Mouse (Mus musculus): ENCODE results near the gene Hamp. TPM values are rescaled to one million over a fixed set of nuclear protein-coding genes. Genes with fewer than 3 reads are reported as not detected.

The Hamp gene
- total RNA-seq (2014; rRNA removed) (not detected in 2 replicates), polyA plus RNA-seq (2015; fragmentation: Nextera tagmentation; extraction: Ambion mirVana) (not detected in 2 replicates)

DNA sequence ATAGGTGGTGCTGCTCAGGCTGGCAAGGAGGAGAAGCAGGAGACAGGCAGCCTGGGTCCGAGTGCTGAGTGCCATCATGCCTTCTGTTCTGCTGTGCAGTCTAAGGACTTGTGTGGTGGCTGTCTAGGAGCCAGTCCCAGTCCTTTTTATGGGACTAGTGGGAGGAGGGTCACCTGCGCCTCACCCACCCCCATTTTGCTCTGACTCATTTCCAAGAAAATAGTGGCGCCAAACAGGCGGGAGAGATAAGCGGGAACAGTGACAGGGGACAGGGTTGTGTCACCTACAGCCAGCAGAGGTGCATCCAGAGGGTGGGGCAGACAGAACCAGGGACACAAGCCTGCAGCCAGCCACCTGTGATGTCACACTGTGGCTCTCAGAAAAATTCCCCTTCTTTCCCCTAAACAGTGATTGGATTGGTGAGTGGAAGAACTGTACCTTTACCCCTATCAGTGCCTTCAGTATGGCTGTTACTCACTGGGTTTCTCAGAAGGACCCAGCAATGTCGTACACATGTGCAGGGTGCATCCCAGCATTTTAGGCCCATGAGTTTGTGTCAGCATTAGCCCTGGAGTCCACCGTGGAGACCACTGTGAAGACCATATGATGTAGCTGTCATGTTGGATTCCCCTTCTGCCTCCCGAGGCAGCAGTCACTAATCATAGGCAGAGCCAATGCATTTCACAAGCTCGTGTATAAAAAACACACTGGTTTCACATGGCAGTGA, at the start of gene Hamp:
Gene Hamp, minus strand, starts transcription at position 124 of the 727 bp plus-strand sequence.
- no peak within 1 kb of the TSS for H3K4me2 ChIP-seq (ENCODE audit: low read depth, low read length, poor library complexity, severe bottlenecking)
- H3K9me3 ChIP-seq (ENCODE audit: low read length) = no peaks in the 10 kb centered on the region
- H3K27ac ChIP-seq (ENCODE audit: low read depth, low read length) = no peak within 1 kb of the TSS
- no peaks in the 10 kb centered on the region; the same call in 1 of the 2 replicates for H3K36me3 ChIP-seq (ENCODE audit: insufficient read depth, low read length)
- DNase-seq (ENCODE audit: low spot score) (no peak), ATAC-seq (ENCODE audit: low FRiP score) (no peak)
- H3K4me3 ChIP-seq (ENCODE audit: low read depth, low read length) = no peak within 1 kb of the TSS
- TF ChIP-seq CTCF (IDR thresholded peaks at IDR 0.05) = no peak
- no peaks in the 10 kb centered on the region for H3K4me1 ChIP-seq (ENCODE audit: insufficient read depth, low read length)
- no peaks in the 10 kb centered on the region for H3K27me3 ChIP-seq (ENCODE audit: insufficient read depth, low read length)
- H3K9ac ChIP-seq (replicated peaks; ENCODE audit: low read length, poor library complexity, severe bottlenecking) = no peak within 1 kb of the TSS
- 70% methylated on average over 9 of the region's 9 CpGs for WGBS

DNA sequence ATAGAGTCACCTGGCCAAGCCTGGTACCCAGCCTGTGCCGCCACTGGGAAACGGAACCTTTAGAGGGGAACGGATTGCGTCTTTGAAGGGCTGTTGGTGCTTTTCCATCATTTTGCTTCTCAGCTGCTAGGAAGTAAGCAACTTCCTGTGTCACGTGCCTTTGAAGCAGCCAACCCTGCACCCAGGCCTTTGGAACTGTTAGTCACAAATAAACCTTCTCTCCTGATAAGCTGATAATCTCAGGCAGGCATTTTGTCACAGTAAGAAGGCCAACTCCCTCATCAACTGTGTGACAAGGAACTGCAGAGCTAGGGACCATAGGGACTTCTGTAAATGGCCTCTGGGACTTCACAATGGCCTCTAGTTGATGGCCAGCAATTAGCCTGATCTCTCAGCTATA, 48.3 kb upstream of the Hamp start:
- H3K4me3 ChIP-seq (ENCODE audit: low read depth, low read length) = no peak overlapping the region
- ATAC-seq (ENCODE audit: low FRiP score) (no peak), DNase-seq (ENCODE audit: low spot score) (no peak)
- 79% methylated on average over 5 of the region's 5 CpGs for WGBS
- H3K4me1 ChIP-seq (ENCODE audit: insufficient read depth, low read length) = no peaks in the 10 kb centered on the region
- H3K36me3 ChIP-seq (ENCODE audit: insufficient read depth, low read length) = no peaks in the 10 kb centered on the region
- no peak overlapping the region for H3K27ac ChIP-seq (ENCODE audit: low read depth, low read length)
- H3K27me3 ChIP-seq (ENCODE audit: insufficient read depth, low read length) = no peaks in the 10 kb centered on the region
- no peak overlapping the region for H3K9ac ChIP-seq (replicated peaks; ENCODE audit: low read length, poor library complexity, severe bottlenecking)
- no peak for TF ChIP-seq CTCF (IDR thresholded peaks at IDR 0.05)
- no peak overlapping the region for H3K4me2 ChIP-seq (ENCODE audit: low read depth, low read length, poor library complexity, severe bottlenecking)
- no peaks in the 10 kb centered on the region for H3K9me3 ChIP-seq (ENCODE audit: low read length)

DNA sequence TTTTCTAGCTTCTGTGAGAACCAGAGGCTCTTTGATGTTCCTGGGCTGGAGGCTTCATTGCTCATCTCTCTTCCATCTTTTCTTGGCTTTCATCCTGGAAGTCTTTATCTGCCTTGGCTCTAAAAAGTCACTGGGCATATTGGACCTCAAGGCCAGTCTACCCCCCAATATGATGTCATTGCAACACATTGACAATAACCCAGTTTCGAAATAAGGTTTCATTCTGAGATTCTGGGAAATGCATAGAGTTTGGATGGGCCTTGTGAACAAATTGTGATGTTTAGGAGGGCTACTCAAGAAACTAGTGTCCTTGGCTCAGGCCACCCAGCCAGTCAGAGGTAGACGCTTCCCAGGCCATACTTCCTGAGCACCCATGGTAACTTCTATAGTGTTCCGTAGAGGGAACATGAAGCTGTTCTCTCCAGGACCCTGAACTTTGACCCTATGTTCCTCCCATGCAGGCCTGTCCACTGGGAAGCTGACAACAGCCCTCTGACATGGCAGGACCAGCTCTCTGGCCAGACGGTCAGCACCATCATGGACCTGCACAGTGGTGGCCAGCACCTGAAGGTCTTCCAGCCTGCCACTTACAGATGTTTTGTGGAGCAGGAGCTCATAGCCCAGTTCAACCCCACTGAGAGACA, 44.8 kb upstream of the Hamp start:
- Histone ChIP-seq H3K36me3 (ENCODE audit: insufficient read depth, low read length) (no peaks in the 10 kb centered on the region), H3K4me1 (ENCODE audit: insufficient read depth, low read length) (no peaks in the 10 kb centered on the region), H3K4me3 (ENCODE audit: low read depth, low read length) (no peak overlapping the region), H3K9me3 (ENCODE audit: low read length) (no peaks in the 10 kb centered on the region), H3K9ac (replicated peaks; ENCODE audit: low read length, poor library complexity, severe bottlenecking) (no peak overlapping the region), H3K4me2 (ENCODE audit: low read depth, low read length, poor library complexity, severe bottlenecking) (no peak overlapping the region), H3K27me3 (ENCODE audit: insufficient read depth, low read length) (no peaks in the 10 kb centered on the region), H3K27ac (ENCODE audit: low read depth, low read length) (no peak overlapping the region)
- 82% methylated on average over 4 of the region's 4 CpGs for WGBS
- no peak for TF ChIP-seq CTCF (IDR thresholded peaks at IDR 0.05)
- ATAC-seq (ENCODE audit: low FRiP score) (no peak), DNase-seq (ENCODE audit: low spot score) (no peak)

DNA sequence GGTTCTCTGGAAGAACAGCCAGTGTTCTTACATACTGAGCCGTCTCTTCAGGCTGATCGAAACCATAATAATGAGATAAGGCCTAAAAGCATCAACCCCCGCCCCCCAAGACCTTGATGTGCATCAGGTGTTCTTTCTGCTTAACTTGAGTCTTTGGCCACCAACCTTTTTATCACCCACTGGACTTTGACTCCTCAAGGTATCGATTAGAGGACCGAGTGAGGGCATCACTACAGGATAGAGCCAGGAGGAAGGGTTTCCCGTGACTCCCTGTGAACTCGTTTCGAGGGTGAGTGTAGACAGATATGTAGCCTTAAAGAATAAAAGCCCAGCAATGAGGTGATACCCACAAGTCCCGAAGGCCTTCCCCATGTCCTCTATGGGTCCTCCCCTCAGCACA, 41.5 kb upstream of the Hamp start:
- no peak overlapping the region for H3K27ac ChIP-seq (ENCODE audit: low read depth, low read length)
- ATAC-seq (ENCODE audit: low FRiP score) = no peak
- no peak overlapping the region for H3K4me3 ChIP-seq (ENCODE audit: low read depth, low read length)
- no peak overlapping the region for H3K9ac ChIP-seq (replicated peaks; ENCODE audit: low read length, poor library complexity, severe bottlenecking)
- no peaks in the 10 kb centered on the region for H3K36me3 ChIP-seq (ENCODE audit: insufficient read depth, low read length)
- H3K4me1 ChIP-seq (ENCODE audit: insufficient read depth, low read length) = no peaks in the 10 kb centered on the region
- no peak for DNase-seq (ENCODE audit: low spot score)
- WGBS = 85% methylated on average over 9 of the region's 9 CpGs
- no peak for TF ChIP-seq CTCF (IDR thresholded peaks at IDR 0.05)
- H3K9me3 ChIP-seq (ENCODE audit: low read length) = no peaks in the 10 kb centered on the region
- H3K27me3 ChIP-seq (ENCODE audit: insufficient read depth, low read length) = no peaks in the 10 kb centered on the region
- no peak overlapping the region for H3K4me2 ChIP-seq (ENCODE audit: low read depth, low read length, poor library complexity, severe bottlenecking)

DNA sequence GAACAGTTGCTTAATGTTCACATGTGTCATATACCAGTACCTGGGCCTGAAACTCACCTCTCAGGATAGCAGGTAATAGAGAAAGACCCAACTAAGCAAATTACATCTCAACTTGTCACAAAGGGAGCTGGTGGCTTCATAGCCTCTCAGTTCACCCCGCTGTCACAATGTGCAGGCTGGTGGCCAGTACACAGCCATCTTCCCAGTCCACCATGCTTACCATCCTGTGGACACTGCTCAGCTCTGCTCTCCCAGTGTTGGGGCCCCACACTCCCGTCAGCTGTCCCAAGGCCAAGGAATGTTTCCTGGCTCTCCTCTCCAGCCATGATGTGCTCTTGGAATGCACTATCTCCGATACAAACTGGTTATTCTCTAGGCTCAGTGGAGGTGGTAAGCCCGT, 37.9 kb upstream of the Hamp start:
- DNase-seq (ENCODE audit: low spot score) = no peak
- no peaks in the 10 kb centered on the region for H3K9me3 ChIP-seq (ENCODE audit: low read length)
- no peaks in the 10 kb centered on the region for H3K36me3 ChIP-seq (ENCODE audit: insufficient read depth, low read length)
- H3K4me3 ChIP-seq (ENCODE audit: low read depth, low read length) = no peak overlapping the region
- no peak overlapping the region for H3K27ac ChIP-seq (ENCODE audit: low read depth, low read length)
- H3K27me3 ChIP-seq (ENCODE audit: insufficient read depth, low read length) = no peaks in the 10 kb centered on the region
- no peaks in the 10 kb centered on the region for H3K4me1 ChIP-seq (ENCODE audit: insufficient read depth, low read length)
- 88% methylated on average over 4 of the region's 4 CpGs for WGBS
- H3K9ac ChIP-seq (replicated peaks; ENCODE audit: low read length, poor library complexity, severe bottlenecking) = no peak overlapping the region
- H3K4me2 ChIP-seq (ENCODE audit: low read depth, low read length, poor library complexity, severe bottlenecking) = no peak overlapping the region
- no peak for ATAC-seq (ENCODE audit: low FRiP score)
- no peak for TF ChIP-seq CTCF (IDR thresholded peaks at IDR 0.05)

All from midbrain, postnatal 0 days (tissue).